Mouse (Mus musculus): ENCODE measurements at regions not wholly inside any gene's neighbourhood (a gene's known extent, or its start where the extent isn't known, plus 50 kb on each side); places are given as distances from the start of the nearest gene placed in this dataset.
A peak's percentile ranks its signal among the peaks of the same experiment; 100 is the strongest.

DNA sequence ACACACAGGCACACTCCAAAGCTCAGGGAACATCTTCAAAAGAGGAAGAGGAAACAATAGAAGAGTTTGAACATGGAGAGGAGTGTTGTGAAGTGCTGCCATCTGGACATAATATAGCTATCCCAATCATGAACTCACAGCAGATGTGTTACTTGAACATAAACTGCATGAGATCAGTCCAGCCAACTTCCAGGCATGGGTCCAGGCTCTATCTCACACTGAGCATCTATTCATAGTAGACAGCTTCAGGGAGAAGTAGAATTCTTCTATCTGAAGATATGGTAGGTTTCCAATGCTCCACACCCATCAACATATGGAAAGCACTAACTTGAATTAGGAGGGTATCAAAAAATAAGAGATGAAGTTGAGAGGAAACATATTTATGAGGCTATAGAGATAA lies 167.4 kb upstream of the Dab2 start:
- no peak for TF ChIP-seq CTCF (conservative IDR thresholded peaks at IDR 0.05; ENCODE audit: insufficient read depth, insufficient read length, low read depth, low read length)
- no peak for TF ChIP-seq POLR2A (IDR thresholded peaks at IDR 0.05; ENCODE audit: low read depth, low read length)
- Histone ChIP-seq H3K27ac (ENCODE audit: insufficient read depth, low read depth, low read length) (no peak overlapping the region), H3K4me1 (ENCODE audit: control insufficient read depth, insufficient read depth, low read length) (no peaks in the 10 kb centered on the region), H3K36me3 (ENCODE audit: control insufficient read depth, insufficient read depth, low read length) (no peaks in the 10 kb centered on the region), H3K27me3 (replicated peaks; ENCODE audit: control insufficient read depth, insufficient read depth, low read length) (no peaks in the 10 kb centered on the region), H3K4me3 (ENCODE audit: insufficient read depth, low read depth, low read length) (no peak overlapping the region)
- DNase-seq = no peak

DNA sequence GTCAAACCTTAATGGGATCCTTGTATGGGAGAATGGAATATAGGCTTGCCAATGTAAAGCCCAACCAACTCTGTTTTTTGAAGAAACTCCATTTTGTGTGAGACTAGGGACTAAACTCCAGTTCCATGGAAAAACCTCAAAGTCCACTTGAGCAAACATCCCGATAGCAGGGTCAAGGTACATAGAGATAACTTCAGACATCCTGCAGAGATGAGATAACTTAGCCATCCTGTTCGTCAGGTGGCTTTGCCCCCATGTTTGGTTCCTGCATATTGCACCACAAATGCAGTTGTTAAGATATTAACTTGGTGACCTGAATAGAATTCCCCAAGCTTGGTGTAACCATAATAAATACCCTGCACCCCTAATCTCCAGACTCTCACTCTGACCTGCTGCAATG lies 154.5 kb upstream of the Dab2 start:
- no peaks in the 10 kb centered on the region for H3K36me3 ChIP-seq (ENCODE audit: control insufficient read depth, insufficient read depth, low read length)
- WGBS = 75% methylated on average over 2 of the region's 2 CpGs
- H3K4me1 ChIP-seq (ENCODE audit: control insufficient read depth, insufficient read depth, low read length) = no peaks in the 10 kb centered on the region
- H3K27me3 ChIP-seq (replicated peaks; ENCODE audit: control insufficient read depth, insufficient read depth, low read length) = no peaks in the 10 kb centered on the region
- no peak overlapping the region for H3K4me3 ChIP-seq (ENCODE audit: insufficient read depth, low read depth, low read length)
- no peak for TF ChIP-seq POLR2A (IDR thresholded peaks at IDR 0.05; ENCODE audit: low read depth, low read length)
- no peak for TF ChIP-seq CTCF (conservative IDR thresholded peaks at IDR 0.05; ENCODE audit: insufficient read depth, insufficient read length, low read depth, low read length)
- DNase-seq = no peak
- no peak overlapping the region for H3K27ac ChIP-seq (ENCODE audit: insufficient read depth, low read depth, low read length)

- H3K4me1 ChIP-seq (ENCODE audit: control insufficient read depth, insufficient read depth, low read length) = 0 out of 2 replicates have a peak, but pooled peaks cover 2% of the 10 kb centered on the region
- H3K27me3 ChIP-seq (replicated peaks; ENCODE audit: control insufficient read depth, insufficient read depth, low read length) = no peaks in the 10 kb centered on the region
- no peaks in the 10 kb centered on the region for H3K36me3 ChIP-seq (ENCODE audit: control insufficient read depth, insufficient read depth, low read length)
- DNase-seq = peak; percentile 36
- 30% methylated on average over 9 of the region's 9 CpGs for WGBS
- no peak for TF ChIP-seq POLR2A (IDR thresholded peaks at IDR 0.05; ENCODE audit: low read depth, low read length)
- TF ChIP-seq CTCF (conservative IDR thresholded peaks at IDR 0.05; ENCODE audit: insufficient read depth, insufficient read length, low read depth, low read length) = no peak
- H3K27ac ChIP-seq (ENCODE audit: insufficient read depth, low read depth, low read length) = no peak overlapping the region
- H3K4me3 ChIP-seq (ENCODE audit: insufficient read depth, low read depth, low read length) = no peak overlapping the region
Measured at GRCm38 (mm10) chr15:6154706-6155105, 144.9 kb upstream of the Dab2 start.

GRCm38 (mm10) chr15:6180261-6180660 lies 119.3 kb upstream of the Dab2 start:
- H3K27me3 ChIP-seq (replicated peaks; ENCODE audit: control insufficient read depth, insufficient read depth, low read length) = no peaks in the 10 kb centered on the region
- no peak overlapping the region for H3K27ac ChIP-seq (ENCODE audit: insufficient read depth, low read depth, low read length)
- WGBS = 95% methylated on average over 1 of the region's 1 CpGs
- no peak overlapping the region for H3K4me3 ChIP-seq (ENCODE audit: insufficient read depth, low read depth, low read length)
- peak; percentile 39 for TF ChIP-seq CTCF (conservative IDR thresholded peaks at IDR 0.05; ENCODE audit: insufficient read depth, insufficient read length, low read depth, low read length)
- TF ChIP-seq POLR2A (IDR thresholded peaks at IDR 0.05; ENCODE audit: low read depth, low read length) = no peak
- no peaks in the 10 kb centered on the region for H3K36me3 ChIP-seq (ENCODE audit: control insufficient read depth, insufficient read depth, low read length)
- DNase-seq = peak; percentile 14
- H3K4me1 ChIP-seq (ENCODE audit: control insufficient read depth, insufficient read depth, low read length) = no peaks in the 10 kb centered on the region

GRCm38 (mm10) chr15:6183627-6184026 lies 116.0 kb upstream of the Dab2 start:
- Histone ChIP-seq H3K36me3 (ENCODE audit: control insufficient read depth, insufficient read depth, low read length) (no peaks in the 10 kb centered on the region), H3K27me3 (replicated peaks; ENCODE audit: control insufficient read depth, insufficient read depth, low read length) (no peaks in the 10 kb centered on the region), H3K4me1 (ENCODE audit: control insufficient read depth, insufficient read depth, low read length) (no peaks in the 10 kb centered on the region), H3K4me3 (ENCODE audit: insufficient read depth, low read depth, low read length) (no peak overlapping the region), H3K27ac (ENCODE audit: insufficient read depth, low read depth, low read length) (no peak overlapping the region)
- peak; percentile 10 for DNase-seq
- 77% methylated on average over 3 of the region's 3 CpGs for WGBS
- TF ChIP-seq POLR2A (IDR thresholded peaks at IDR 0.05; ENCODE audit: low read depth, low read length) (no peak), CTCF (conservative IDR thresholded peaks at IDR 0.05; ENCODE audit: insufficient read depth, insufficient read length, low read depth, low read length) (no peak)

- TF ChIP-seq POLR2A (IDR thresholded peaks at IDR 0.05; ENCODE audit: low read depth, low read length) (no peak), CTCF (conservative IDR thresholded peaks at IDR 0.05; ENCODE audit: insufficient read depth, insufficient read length, low read depth, low read length) (no peak)
- Histone ChIP-seq H3K4me1 (ENCODE audit: control insufficient read depth, insufficient read depth, low read length) (no peaks in the 10 kb centered on the region), H3K27ac (ENCODE audit: insufficient read depth, low read depth, low read length) (no peak overlapping the region), H3K4me3 (ENCODE audit: insufficient read depth, low read depth, low read length) (no peak overlapping the region), H3K36me3 (ENCODE audit: control insufficient read depth, insufficient read depth, low read length) (no peaks in the 10 kb centered on the region), H3K27me3 (replicated peaks; ENCODE audit: control insufficient read depth, insufficient read depth, low read length) (no peaks in the 10 kb centered on the region)
- DNase-seq = no peak
Measured at GRCm38 (mm10) chr15:6191845-6192244, 107.7 kb upstream of the Dab2 start.

GRCm38 (mm10) chr15:6207239-6207638 lies 92.3 kb upstream of the Dab2 start:
- WGBS = 42% methylated on average over 2 of the region's 2 CpGs
- no peak for DNase-seq
- Histone ChIP-seq H3K27ac (ENCODE audit: insufficient read depth, low read depth, low read length) (no peak overlapping the region), H3K4me3 (ENCODE audit: insufficient read depth, low read depth, low read length) (no peak overlapping the region), H3K27me3 (replicated peaks; ENCODE audit: control insufficient read depth, insufficient read depth, low read length) (no peaks in the 10 kb centered on the region), H3K4me1 (ENCODE audit: control insufficient read depth, insufficient read depth, low read length) (no peaks in the 10 kb centered on the region), H3K36me3 (ENCODE audit: control insufficient read depth, insufficient read depth, low read length) (no peaks in the 10 kb centered on the region)
- TF ChIP-seq POLR2A (IDR thresholded peaks at IDR 0.05; ENCODE audit: low read depth, low read length) (no peak), CTCF (conservative IDR thresholded peaks at IDR 0.05; ENCODE audit: insufficient read depth, insufficient read length, low read depth, low read length) (no peak)

GRCm38 (mm10) chr15:6209301-6209700 lies 90.3 kb upstream of the Dab2 start:
- H3K36me3 ChIP-seq (ENCODE audit: control insufficient read depth, insufficient read depth, low read length) = no peaks in the 10 kb centered on the region
- no peak overlapping the region for H3K4me3 ChIP-seq (ENCODE audit: insufficient read depth, low read depth, low read length)
- H3K27ac ChIP-seq (ENCODE audit: insufficient read depth, low read depth, low read length) = no peak overlapping the region
- no peaks in the 10 kb centered on the region for H3K27me3 ChIP-seq (replicated peaks; ENCODE audit: control insufficient read depth, insufficient read depth, low read length)
- TF ChIP-seq POLR2A (IDR thresholded peaks at IDR 0.05; ENCODE audit: low read depth, low read length) = no peak
- peak; percentile 22; the same call in 1 of the 2 replicates for TF ChIP-seq CTCF (conservative IDR thresholded peaks at IDR 0.05; ENCODE audit: insufficient read depth, insufficient read length, low read depth, low read length)
- 24% methylated on average over 2 of the region's 2 CpGs for WGBS
- no peaks in the 10 kb centered on the region for H3K4me1 ChIP-seq (ENCODE audit: control insufficient read depth, insufficient read depth, low read length)
- DNase-seq = peak; percentile 37

Data from kidney, adult 2 months (tissue).